Mouse (Mus musculus): ENCODE data around the gene Gys2. TPM values are rescaled to one million over a fixed set of nuclear protein-coding genes. Genes with fewer than 3 reads are reported as not detected.

Gys2 gene
- polyA plus RNA-seq, 1 experiment from 2014 or later: 1.7 TPM

DNA sequence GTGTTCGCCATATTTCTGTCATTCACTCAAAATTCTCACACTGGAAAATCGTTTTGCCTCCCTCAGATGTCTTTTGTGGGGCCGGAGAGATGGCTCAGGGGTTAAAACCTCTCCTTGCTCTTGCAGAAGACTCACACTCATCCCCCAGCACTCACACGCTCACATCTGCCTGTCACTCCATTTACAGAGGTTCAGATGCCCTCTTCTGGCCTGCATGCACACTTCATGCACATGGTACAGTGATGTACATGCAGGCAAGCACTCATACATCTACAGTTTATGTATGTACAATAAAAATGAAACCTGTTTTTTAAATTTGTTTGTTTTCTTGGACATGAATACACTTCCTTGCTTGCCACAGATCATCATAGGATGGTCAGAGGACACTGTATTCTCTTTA, 3.3 kb downstream of the Gys2 start:
- WGBS: 52% methylated on average over 4 of the region's 4 CpGs

GRCm38 (mm10) chr6:142462194-142462593, 10.7 kb downstream of the Gys2 start:
- no peak overlapping the region for H3K4me2 ChIP-seq (ENCODE audit: low read depth, low read length)
- no peaks in the 10 kb centered on the region for H3K36me3 ChIP-seq (ENCODE audit: control insufficient read depth, insufficient read depth, low read length)
- no peak overlapping the region for H3K4me3 ChIP-seq (ENCODE audit: low read length)
- ATAC-seq: no peak
- H3K4me1 ChIP-seq (ENCODE audit: control insufficient read depth, insufficient read depth, low read length): no peaks in the 10 kb centered on the region
- H3K9me3 ChIP-seq (ENCODE audit: control insufficient read depth, low read length): no peaks in the 10 kb centered on the region
- WGBS: 76% methylated on average over 6 of the region's 6 CpGs
- H3K27me3 ChIP-seq (replicated peaks; ENCODE audit: control insufficient read depth, insufficient read depth, low read length): no peaks in the 10 kb centered on the region
- no peak overlapping the region for H3K9ac ChIP-seq (ENCODE audit: low read depth, low read length)
- H3K27ac ChIP-seq (ENCODE audit: low read length): no peak overlapping the region

More for the DNA sequence above, 3.3 kb downstream of the Gys2 start:
- H3K36me3 ChIP-seq (ENCODE audit: control insufficient read depth, insufficient read depth, low read length): no peaks in the 10 kb centered on the region
- ATAC-seq: no peak
- H3K4me1 ChIP-seq (ENCODE audit: control insufficient read depth, insufficient read depth, low read length): no peaks in the 10 kb centered on the region
- H3K27me3 ChIP-seq (replicated peaks; ENCODE audit: control insufficient read depth, insufficient read depth, low read length): no peaks in the 10 kb centered on the region
- H3K27ac ChIP-seq (ENCODE audit: low read length): no peak overlapping the region
- H3K4me3 ChIP-seq (ENCODE audit: low read length): no peak overlapping the region
- no peak overlapping the region for H3K4me2 ChIP-seq (ENCODE audit: low read depth, low read length)
- no peaks in the 10 kb centered on the region for H3K9me3 ChIP-seq (ENCODE audit: control insufficient read depth, low read length)
- H3K9ac ChIP-seq (ENCODE audit: low read depth, low read length): no peak overlapping the region

DNA sequence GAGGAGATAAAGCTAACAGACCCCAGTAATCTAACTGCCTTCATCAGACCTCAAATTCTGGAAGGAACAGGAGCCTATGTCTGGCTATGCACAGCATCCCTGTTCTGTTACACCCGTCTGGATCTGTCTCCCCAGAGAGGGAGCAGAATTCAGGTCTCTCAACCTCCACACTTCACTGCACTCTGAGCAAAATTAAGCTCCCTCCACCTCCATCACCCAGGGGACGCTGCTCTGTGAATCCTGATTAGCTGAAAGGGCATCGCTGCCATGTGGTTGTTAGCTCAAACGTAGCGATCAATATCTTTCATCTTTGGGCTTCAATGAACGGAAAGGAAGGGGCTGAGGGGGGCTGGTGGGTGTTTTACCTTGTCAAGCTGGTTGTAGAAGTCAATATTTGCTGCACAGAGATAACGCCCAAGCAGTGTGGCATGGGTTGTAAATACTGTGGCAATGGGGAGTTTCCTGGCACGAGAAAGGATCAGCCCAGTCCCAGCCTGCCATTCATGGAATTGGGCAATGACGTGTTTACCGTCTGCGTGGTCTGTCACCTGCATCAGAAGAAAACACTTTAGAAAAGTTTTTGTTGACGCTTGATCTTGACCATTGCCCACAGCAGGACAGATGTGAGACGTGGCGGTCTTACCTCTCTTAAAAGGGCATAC, 13.8 kb downstream of the Gys2 start:
- no peaks in the 10 kb centered on the region for H3K27me3 ChIP-seq (replicated peaks; ENCODE audit: control insufficient read depth, insufficient read depth, low read length)
- 0 out of 2 replicates have a peak, but pooled peaks have one; percentile 23 for ATAC-seq
- H3K9me3 ChIP-seq (ENCODE audit: control insufficient read depth, low read length): no peaks in the 10 kb centered on the region
- H3K4me3 ChIP-seq (ENCODE audit: low read length): no peak overlapping the region
- no peak overlapping the region for H3K4me2 ChIP-seq (ENCODE audit: low read depth, low read length)
- no peak overlapping the region for H3K9ac ChIP-seq (ENCODE audit: low read depth, low read length)
- no peaks in the 10 kb centered on the region for H3K4me1 ChIP-seq (ENCODE audit: control insufficient read depth, insufficient read depth, low read length)
- WGBS: 56% methylated on average over 14 of the region's 14 CpGs
- H3K27ac ChIP-seq (ENCODE audit: low read length): no peak overlapping the region
- H3K36me3 ChIP-seq (ENCODE audit: control insufficient read depth, insufficient read depth, low read length): no peaks in the 10 kb centered on the region

- Histone ChIP-seq H3K4me3 (ENCODE audit: low read length) (no peak overlapping the region), H3K27ac (ENCODE audit: low read length) (no peak overlapping the region), H3K36me3 (ENCODE audit: control insufficient read depth, insufficient read depth, low read length) (no peaks in the 10 kb centered on the region), H3K27me3 (replicated peaks; ENCODE audit: control insufficient read depth, insufficient read depth, low read length) (no peaks in the 10 kb centered on the region), H3K9ac (ENCODE audit: low read depth, low read length) (no peak overlapping the region), H3K9me3 (ENCODE audit: control insufficient read depth, low read length) (no peaks in the 10 kb centered on the region), H3K4me2 (ENCODE audit: low read depth, low read length) (no peak overlapping the region), H3K4me1 (ENCODE audit: control insufficient read depth, insufficient read depth, low read length) (no peaks in the 10 kb centered on the region)
- no peak for ATAC-seq
- WGBS: 30% methylated on average over 7 of the region's 7 CpGs
These were observed 14.9 kb downstream of the Gys2 start for GRCm38 (mm10) chr6:142458010-142458409.

DNA sequence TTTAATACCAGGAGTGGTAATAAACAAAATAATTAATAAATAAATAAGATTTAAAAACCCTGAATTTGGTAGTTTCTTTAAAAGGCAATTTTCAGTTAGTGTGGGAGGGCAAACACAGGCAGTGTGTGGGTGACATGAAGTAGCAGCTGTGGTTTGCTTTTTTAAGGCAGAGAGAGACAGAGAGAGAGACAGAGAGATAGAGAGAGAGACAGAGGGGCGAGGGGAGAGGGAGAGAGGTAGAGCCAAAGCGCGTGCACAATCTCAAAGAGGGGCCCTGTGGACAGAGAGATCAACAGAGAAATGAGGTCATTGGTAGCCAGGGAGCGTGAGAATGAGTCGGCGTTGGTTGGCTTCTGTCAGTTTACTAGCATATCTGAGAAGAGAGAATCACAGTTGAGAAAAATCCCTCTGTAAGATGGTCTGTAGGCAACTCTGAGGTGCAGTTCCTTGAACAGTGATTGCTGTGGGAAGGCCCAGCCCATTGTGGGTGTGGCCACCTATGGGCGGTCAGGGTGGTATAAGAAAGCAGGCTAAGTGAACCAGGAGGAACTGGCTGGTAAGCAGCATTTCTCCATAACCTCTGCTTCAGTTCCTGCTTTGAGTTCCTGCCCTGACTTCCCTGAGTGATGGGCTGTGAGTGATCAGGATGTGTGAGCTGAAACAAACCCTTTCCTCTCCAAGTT, 17.5 kb downstream of the Gys2 start:
- Histone ChIP-seq H3K9ac (ENCODE audit: low read depth, low read length) (no peak overlapping the region), H3K4me3 (ENCODE audit: low read length) (no peak overlapping the region), H3K36me3 (ENCODE audit: control insufficient read depth, insufficient read depth, low read length) (no peaks in the 10 kb centered on the region), H3K4me1 (ENCODE audit: control insufficient read depth, insufficient read depth, low read length) (no peaks in the 10 kb centered on the region), H3K4me2 (ENCODE audit: low read depth, low read length) (no peak overlapping the region), H3K9me3 (ENCODE audit: control insufficient read depth, low read length) (no peaks in the 10 kb centered on the region), H3K27ac (ENCODE audit: low read length) (no peak overlapping the region), H3K27me3 (replicated peaks; ENCODE audit: control insufficient read depth, insufficient read depth, low read length) (no peaks in the 10 kb centered on the region)
- 61% methylated on average over 7 of the region's 7 CpGs for WGBS
- peak; percentile 89 for ATAC-seq

DNA sequence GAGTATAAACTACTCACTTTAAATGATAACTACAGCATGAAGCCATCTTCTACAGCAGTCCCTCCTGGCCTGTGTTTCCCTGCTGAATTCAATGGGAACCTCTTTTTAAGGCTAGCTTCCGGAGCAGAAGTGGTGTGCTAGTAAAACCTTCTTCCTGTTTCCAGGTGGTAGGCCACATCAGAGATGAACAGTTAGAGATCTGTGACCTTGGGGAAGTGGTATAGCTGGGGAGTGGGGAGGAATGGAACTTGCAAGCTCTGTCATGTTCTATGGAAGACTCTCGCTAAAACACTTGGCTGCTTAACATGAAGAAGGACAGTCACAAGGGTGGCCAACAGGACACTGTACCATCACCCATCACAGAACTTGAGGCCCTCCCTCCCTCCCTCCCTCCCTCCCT, 19.6 kb downstream of the Gys2 start:
- Histone ChIP-seq H3K27me3 (replicated peaks; ENCODE audit: control insufficient read depth, insufficient read depth, low read length) (no peaks in the 10 kb centered on the region), H3K4me3 (ENCODE audit: low read length) (no peak overlapping the region), H3K36me3 (ENCODE audit: control insufficient read depth, insufficient read depth, low read length) (no peaks in the 10 kb centered on the region), H3K9ac (ENCODE audit: low read depth, low read length) (no peak overlapping the region), H3K4me2 (ENCODE audit: low read depth, low read length) (no peak overlapping the region), H3K27ac (ENCODE audit: low read length) (no peak overlapping the region), H3K4me1 (ENCODE audit: control insufficient read depth, insufficient read depth, low read length) (no peaks in the 10 kb centered on the region), H3K9me3 (ENCODE audit: control insufficient read depth, low read length) (no peaks in the 10 kb centered on the region)
- ATAC-seq: no peak
- WGBS: 91% methylated on average over 2 of the region's 2 CpGs

DNA sequence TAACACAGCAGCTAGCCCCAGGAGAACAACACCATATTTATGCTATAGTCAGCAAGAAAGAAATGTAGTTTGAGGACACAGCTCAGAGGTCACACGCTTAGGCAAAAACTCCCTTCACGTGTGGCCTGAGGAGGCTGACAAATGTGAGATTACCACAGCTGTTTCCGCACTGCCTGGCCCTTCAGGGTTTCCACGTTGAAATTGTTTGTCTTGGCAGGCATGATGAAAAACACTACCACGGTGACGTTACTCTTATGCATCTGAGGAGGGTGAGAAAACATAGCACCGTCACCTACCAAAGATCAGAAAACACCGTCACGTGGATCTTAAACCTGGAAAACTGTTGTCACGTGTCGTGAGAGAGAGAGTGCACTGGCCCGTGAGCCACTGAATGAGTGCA, 21.5 kb downstream of the Gys2 start:
- 70% methylated on average over 12 of the region's 12 CpGs for WGBS
- no peaks in the 10 kb centered on the region for H3K4me1 ChIP-seq (ENCODE audit: control insufficient read depth, insufficient read depth, low read length)
- no peak overlapping the region for H3K4me2 ChIP-seq (ENCODE audit: low read depth, low read length)
- no peak overlapping the region for H3K4me3 ChIP-seq (ENCODE audit: low read length)
- H3K36me3 ChIP-seq (ENCODE audit: control insufficient read depth, insufficient read depth, low read length): no peaks in the 10 kb centered on the region
- H3K27me3 ChIP-seq (replicated peaks; ENCODE audit: control insufficient read depth, insufficient read depth, low read length): no peaks in the 10 kb centered on the region
- ATAC-seq: no peak
- no peak overlapping the region for H3K9ac ChIP-seq (ENCODE audit: low read depth, low read length)
- no peak overlapping the region for H3K27ac ChIP-seq (ENCODE audit: low read length)
- no peaks in the 10 kb centered on the region for H3K9me3 ChIP-seq (ENCODE audit: control insufficient read depth, low read length)

GRCm38 (mm10) chr6:142429072-142429471, 43.8 kb downstream of the Gys2 start:
- Histone ChIP-seq H3K27ac (ENCODE audit: low read length) (no peak overlapping the region), H3K4me1 (ENCODE audit: control insufficient read depth, insufficient read depth, low read length) (no peaks in the 10 kb centered on the region), H3K9ac (ENCODE audit: low read depth, low read length) (no peak overlapping the region), H3K4me3 (ENCODE audit: low read length) (no peak overlapping the region), H3K27me3 (replicated peaks; ENCODE audit: control insufficient read depth, insufficient read depth, low read length) (no peaks in the 10 kb centered on the region), H3K36me3 (ENCODE audit: control insufficient read depth, insufficient read depth, low read length) (no peaks in the 10 kb centered on the region), H3K4me2 (ENCODE audit: low read depth, low read length) (no peak overlapping the region), H3K9me3 (ENCODE audit: control insufficient read depth, low read length) (no peaks in the 10 kb centered on the region)
- no peak for ATAC-seq

- Histone ChIP-seq H3K9me3 (ENCODE audit: control insufficient read depth, low read length) (no peaks in the 10 kb centered on the region), H3K9ac (ENCODE audit: low read depth, low read length) (no peak overlapping the region), H3K4me2 (ENCODE audit: low read depth, low read length) (no peak overlapping the region), H3K27me3 (replicated peaks; ENCODE audit: control insufficient read depth, insufficient read depth, low read length) (no peaks in the 10 kb centered on the region), H3K27ac (ENCODE audit: low read length) (no peak overlapping the region), H3K4me1 (ENCODE audit: control insufficient read depth, insufficient read depth, low read length) (no peaks in the 10 kb centered on the region), H3K36me3 (ENCODE audit: control insufficient read depth, insufficient read depth, low read length) (no peaks in the 10 kb centered on the region), H3K4me3 (ENCODE audit: low read length) (no peak overlapping the region)
- no peak for ATAC-seq
- WGBS: 76% methylated on average over 7 of the region's 7 CpGs
These were observed 47.9 kb downstream of the Gys2 start for GRCm38 (mm10) chr6:142424976-142425375.

Data from intestine, embryonic 16.5 days (tissue).